Mouse (Mus musculus): ENCODE results near the gene Slc35c1. TPM values are rescaled to one million over a fixed set of nuclear protein-coding genes. Genes with fewer than 3 reads are reported as not detected.
A peak's percentile ranks its signal among the peaks of the same experiment; 100 is the strongest.
"Not testable (repeated sequence)": the region's sequence is repeated elsewhere in the genome, so short reads cannot be mapped to it uniquely, and the experiment has no call there.

Slc35c1 gene
- polyA plus RNA-seq, 1 experiment from 2014 or later: 6.7 TPM

DNA sequence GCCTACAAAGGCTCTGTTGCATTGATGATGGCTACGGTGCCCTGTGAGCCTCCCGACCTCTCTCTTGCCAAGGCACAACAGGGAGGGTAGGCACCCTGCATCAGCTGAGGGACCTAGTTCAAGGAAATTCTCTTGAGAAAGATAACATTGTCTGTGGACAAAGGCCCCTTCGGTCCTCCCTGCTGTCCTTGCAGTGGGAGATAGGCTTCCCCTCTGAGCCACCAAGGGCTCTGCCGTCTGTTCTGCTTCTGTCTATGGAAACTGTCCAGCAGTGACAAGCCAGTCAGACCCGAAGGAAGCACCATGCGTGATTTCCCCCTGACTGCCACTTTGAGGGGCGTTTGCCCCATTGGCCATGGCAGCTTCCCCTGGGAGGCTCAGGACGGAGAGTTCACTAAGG lies 27.5 kb upstream of the Slc35c1 start:
- Histone ChIP-seq H3K4me2 (no peak overlapping the region), H3K27ac (no peak overlapping the region), H3K4me1 (peaks cover 7% of the 10 kb centered on the region), H3K9me3 (replicated peaks) (no peaks in the 10 kb centered on the region), H3K36me3 (ENCODE audit: poor library complexity, severe bottlenecking) (no peaks in the 10 kb centered on the region), H3K9ac (no peak overlapping the region), H3K27me3 (peaks cover 33% of the 10 kb centered on the region), H3K4me3 (no peak overlapping the region)
- 86% methylated on average over 8 of the region's 8 CpGs for WGBS
- no peak for ATAC-seq

GRCm38 (mm10) chr2:92486911-92487310 lies 26.6 kb upstream of the Slc35c1 start:
- Histone ChIP-seq H3K27me3 (peaks cover 33% of the 10 kb centered on the region), H3K4me1 (peaks cover 7% of the 10 kb centered on the region), H3K9me3 (replicated peaks) (no peaks in the 10 kb centered on the region), H3K9ac (no peak overlapping the region), H3K27ac (no peak overlapping the region), H3K36me3 (ENCODE audit: poor library complexity, severe bottlenecking) (no peaks in the 10 kb centered on the region), H3K4me2 (no peak overlapping the region), H3K4me3 (no peak overlapping the region)
- 40% methylated on average over 2 of the region's 2 CpGs for WGBS
- ATAC-seq: no peak

DNA sequence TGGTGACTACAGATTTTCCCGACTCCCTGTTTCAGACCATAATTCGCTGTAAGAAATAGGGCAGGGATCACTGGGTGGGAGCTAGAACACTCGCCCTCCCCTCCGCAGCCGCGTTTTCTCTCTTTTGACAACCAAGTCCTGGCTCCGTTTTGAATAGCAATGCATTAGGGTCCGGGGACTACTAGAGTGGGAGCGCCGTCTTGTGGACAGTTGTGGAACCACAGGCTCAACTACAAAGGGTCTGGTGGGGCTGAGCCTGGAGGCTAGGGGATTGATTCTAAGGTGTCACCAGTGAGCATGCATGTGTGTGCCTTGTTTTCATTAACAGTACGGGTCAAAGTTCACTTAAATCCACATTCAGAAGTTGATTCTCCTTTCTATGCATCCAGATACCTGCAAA lies 26.1 kb upstream of the Slc35c1 start:
- under 1% methylated on average over 11 of the region's 11 CpGs for WGBS
- H3K4me3 ChIP-seq: no peak overlapping the region
- peak; percentile 57; the same call in 1 of the 2 replicates for ATAC-seq

DNA sequence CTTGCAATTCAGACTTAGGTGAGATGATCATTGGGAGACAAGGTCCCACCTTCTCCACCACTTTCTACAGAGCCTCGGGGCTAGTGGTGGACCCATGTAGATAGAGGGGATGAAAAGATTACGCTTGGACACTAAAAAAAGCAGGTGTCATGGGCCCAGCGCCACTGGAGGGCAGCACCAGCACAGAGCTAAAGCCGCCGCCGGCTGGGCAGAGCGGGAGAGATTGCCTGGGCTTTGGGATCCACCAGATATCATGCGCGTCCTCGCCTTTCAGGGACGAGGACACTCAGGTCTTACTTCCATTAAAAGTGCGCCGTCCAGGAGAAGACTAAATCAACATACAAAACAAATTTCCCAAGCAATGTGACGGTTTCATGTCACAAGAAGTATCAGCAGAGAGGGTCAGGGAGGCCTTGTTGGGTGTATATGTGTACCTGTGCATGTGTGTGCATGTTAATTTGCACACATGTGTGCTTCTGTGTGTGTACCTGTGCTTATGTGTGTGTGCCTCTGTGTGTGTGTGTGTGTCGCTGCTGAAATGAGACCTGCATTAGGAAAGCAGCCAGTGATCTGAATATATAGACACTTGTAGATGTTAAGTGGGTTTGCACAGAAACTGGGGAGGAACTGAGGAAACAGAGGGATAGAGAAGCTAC lies 25.4 kb upstream of the Slc35c1 start:
- Histone ChIP-seq H3K27me3 (peaks cover 33% of the 10 kb centered on the region), H3K9ac (no peak overlapping the region), H3K4me2 (peak overlapping the region; percentile 47), H3K4me3 (no peak overlapping the region), H3K27ac (no peak overlapping the region), H3K36me3 (ENCODE audit: poor library complexity, severe bottlenecking) (no peaks in the 10 kb centered on the region), H3K4me1 (peaks cover 7% of the 10 kb centered on the region), H3K9me3 (replicated peaks) (no peaks in the 10 kb centered on the region)
- WGBS: 5% methylated on average over 15 of the region's 15 CpGs
- peak; percentile 73 for ATAC-seq

More for the DNA sequence above, 26.1 kb upstream of the Slc35c1 start:
- no peak overlapping the region for H3K27ac ChIP-seq
- H3K4me1 ChIP-seq: peaks cover 7% of the 10 kb centered on the region
- H3K4me2 ChIP-seq: peak overlapping the region; percentile 47
- peaks cover 33% of the 10 kb centered on the region for H3K27me3 ChIP-seq
- no peaks in the 10 kb centered on the region for H3K9me3 ChIP-seq (replicated peaks)
- H3K9ac ChIP-seq: no peak overlapping the region
- H3K36me3 ChIP-seq (ENCODE audit: poor library complexity, severe bottlenecking): no peaks in the 10 kb centered on the region

DNA sequence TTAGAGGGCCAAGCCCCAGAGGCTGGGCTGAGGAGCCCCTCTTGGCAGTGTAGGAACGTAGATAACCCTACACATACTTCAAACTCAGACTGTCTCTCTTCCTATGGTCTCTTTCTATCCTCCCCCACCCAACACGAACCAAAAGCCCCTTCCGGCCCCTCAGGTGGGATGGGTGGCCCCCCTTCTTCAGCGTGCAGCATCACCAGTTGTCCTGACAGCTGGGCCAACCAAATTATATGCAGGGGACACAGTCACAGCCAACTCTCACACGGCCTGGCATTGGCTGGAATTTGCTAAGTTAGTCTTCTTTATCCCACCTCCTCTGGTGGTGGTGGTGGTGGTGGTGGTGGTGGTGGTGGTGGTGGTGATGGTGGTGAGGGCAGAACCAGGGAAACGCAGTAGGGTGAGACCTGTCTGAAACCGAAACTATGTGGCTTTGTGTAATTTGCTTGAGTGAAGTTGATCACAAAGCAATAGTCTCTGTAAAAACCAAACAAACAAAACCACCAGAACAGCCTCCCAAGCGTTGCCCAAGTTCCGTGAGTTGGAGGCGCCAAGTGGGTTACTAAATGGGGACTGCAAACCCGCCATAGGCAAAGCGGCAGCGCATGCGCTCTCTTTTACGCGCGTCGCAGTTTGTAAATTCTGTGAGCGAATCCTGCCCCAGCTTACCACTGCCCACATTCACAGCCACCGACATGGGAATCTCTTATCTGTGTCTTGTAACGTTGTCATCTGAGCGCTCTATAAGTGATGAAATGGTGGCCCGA lies 24.1 kb upstream of the Slc35c1 start:
- no peak overlapping the region for H3K9ac ChIP-seq
- peak overlapping the region; percentile 45 for H3K4me2 ChIP-seq
- WGBS: 45% methylated on average over 23 of the region's 23 CpGs
- H3K4me3 ChIP-seq: 0 out of 2 replicates have a peak overlapping the region, but pooled peaks have one; percentile 10
- ATAC-seq: peak; percentile 34; the same call in 1 of the 2 replicates
- H3K4me1 ChIP-seq: peaks cover 7% of the 10 kb centered on the region
- H3K36me3 ChIP-seq (ENCODE audit: poor library complexity, severe bottlenecking): no peaks in the 10 kb centered on the region
- H3K27ac ChIP-seq: no peak overlapping the region
- no peaks in the 10 kb centered on the region for H3K9me3 ChIP-seq (replicated peaks)
- peaks cover 33% of the 10 kb centered on the region for H3K27me3 ChIP-seq

DNA sequence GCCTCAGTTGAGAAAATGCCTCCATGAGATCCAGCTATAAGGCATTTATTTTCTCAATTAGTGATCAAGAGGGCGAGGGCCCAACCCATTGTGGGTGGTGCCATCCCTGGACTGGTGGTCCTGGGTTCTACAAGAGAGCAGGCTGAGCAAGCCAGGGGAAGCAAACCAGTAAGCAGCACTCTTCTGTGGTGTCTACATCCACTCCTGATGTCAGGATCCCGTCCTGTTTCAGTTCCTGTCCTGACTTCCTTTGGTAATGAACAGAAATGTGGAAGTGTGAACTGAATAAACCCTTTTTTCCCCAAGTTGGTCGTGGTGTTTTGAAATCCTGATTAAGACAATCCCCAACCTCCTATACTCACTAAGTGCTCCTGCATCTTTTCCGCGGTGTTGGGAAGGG lies 23.2 kb upstream of the Slc35c1 start:
- no peak overlapping the region for H3K4me2 ChIP-seq
- no peak for ATAC-seq
- no peak overlapping the region for H3K4me3 ChIP-seq
- peaks cover 7% of the 10 kb centered on the region for H3K4me1 ChIP-seq
- H3K36me3 ChIP-seq (ENCODE audit: poor library complexity, severe bottlenecking): no peaks in the 10 kb centered on the region
- no peak overlapping the region for H3K27ac ChIP-seq
- H3K27me3 ChIP-seq: peaks cover 33% of the 10 kb centered on the region
- no peak overlapping the region for H3K9ac ChIP-seq
- WGBS: 48% methylated on average over 5 of the region's 5 CpGs
- no peaks in the 10 kb centered on the region for H3K9me3 ChIP-seq (replicated peaks)

DNA sequence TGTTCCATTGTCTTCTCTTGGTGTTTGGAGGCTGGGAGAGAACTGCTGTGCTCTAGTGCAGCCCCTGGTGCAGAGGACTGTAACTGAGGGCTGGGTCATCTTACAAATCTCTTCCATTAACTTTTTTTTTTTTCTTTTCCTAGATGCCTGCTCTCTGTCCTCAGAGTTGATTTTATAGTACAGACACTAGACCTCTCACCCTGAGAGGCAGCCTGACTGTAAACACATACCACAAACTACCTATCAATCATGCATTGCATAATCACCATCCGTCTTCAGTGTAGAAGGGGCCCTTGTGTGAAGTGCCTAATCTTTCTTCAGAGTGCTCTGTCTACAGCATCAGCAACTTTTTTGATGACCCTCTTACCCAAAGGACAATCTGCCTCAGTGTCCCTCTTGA lies 22.2 kb upstream of the Slc35c1 start:
- no peaks in the 10 kb centered on the region for H3K36me3 ChIP-seq (ENCODE audit: poor library complexity, severe bottlenecking)
- H3K9ac ChIP-seq: no peak overlapping the region
- no peak overlapping the region for H3K27ac ChIP-seq
- ATAC-seq: no peak
- H3K9me3 ChIP-seq (replicated peaks): no peaks in the 10 kb centered on the region
- 59% methylated on average over 1 of the region's 1 CpGs for WGBS
- no peak overlapping the region for H3K4me3 ChIP-seq
- peaks cover 7% of the 10 kb centered on the region for H3K4me1 ChIP-seq
- H3K4me2 ChIP-seq: no peak overlapping the region
- H3K27me3 ChIP-seq: peaks cover 33% of the 10 kb centered on the region

DNA sequence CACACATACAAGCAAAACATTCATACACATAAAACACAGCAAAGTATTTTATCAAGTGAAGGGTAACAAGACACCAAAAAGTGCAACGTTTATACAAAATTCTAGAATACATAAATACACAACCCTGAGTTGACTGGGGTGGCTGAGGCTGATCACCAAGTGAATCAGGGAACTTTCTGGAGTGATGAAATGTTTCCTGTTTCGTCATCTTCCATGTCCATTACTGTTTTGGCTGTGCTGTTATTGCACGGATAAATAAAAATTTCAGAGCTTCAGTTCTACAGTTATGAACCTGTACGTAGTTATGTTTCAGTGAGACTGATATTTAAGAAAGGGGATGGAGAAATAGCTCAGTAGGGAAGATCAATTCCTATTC lies 18.0 kb upstream of the Slc35c1 start:
- 94% methylated on average over 4 of the region's 4 CpGs for WGBS
- no peak for ATAC-seq
- Histone ChIP-seq H3K4me1 (no peaks in the 10 kb centered on the region), H3K27me3 (peaks cover 6% of the 10 kb centered on the region; the same call in 1 of the 2 replicates), H3K9me3 (replicated peaks) (no peaks in the 10 kb centered on the region), H3K4me3 (no peak overlapping the region), H3K9ac (no peak overlapping the region), H3K36me3 (ENCODE audit: poor library complexity, severe bottlenecking) (no peaks in the 10 kb centered on the region), H3K27ac (no peak overlapping the region), H3K4me2 (no peak overlapping the region)

GRCm38 (mm10) chr2:92477672-92478312 lies 17.5 kb upstream of the Slc35c1 start:
- H3K4me2 ChIP-seq: no peak overlapping the region
- 0 out of 2 replicates have a peak, but pooled peaks cover under 1% of the 10 kb centered on the region for H3K27me3 ChIP-seq
- H3K9me3 ChIP-seq (replicated peaks): no peaks in the 10 kb centered on the region
- H3K27ac ChIP-seq: no peak overlapping the region
- H3K4me3 ChIP-seq: no peak overlapping the region
- H3K36me3 ChIP-seq (ENCODE audit: poor library complexity, severe bottlenecking): no peaks in the 10 kb centered on the region
- H3K9ac ChIP-seq: no peak overlapping the region
- no peak for ATAC-seq
- 72% methylated on average over 12 of the region's 12 CpGs for WGBS
- no peaks in the 10 kb centered on the region for H3K4me1 ChIP-seq

DNA sequence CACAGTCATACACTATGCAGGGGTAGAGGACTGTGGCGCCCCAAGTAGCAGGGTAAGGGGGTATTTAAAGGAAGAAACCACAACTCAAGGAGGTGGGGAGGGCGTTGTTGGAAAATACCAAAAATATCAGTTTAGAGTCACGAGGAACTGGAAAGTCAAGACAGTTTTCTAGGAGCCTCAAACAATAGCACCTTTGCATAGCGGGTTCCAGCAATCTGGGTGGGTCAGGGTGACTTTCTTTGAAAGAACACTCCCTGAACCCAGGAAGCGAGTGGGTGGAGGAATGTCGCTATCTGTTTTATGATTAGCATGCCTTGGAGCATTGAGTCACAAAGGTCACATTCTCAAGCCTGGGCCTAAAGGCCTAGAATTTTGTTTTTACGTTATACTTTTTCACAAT lies 16.2 kb upstream of the Slc35c1 start:
- 89% methylated on average over 7 of the region's 7 CpGs for WGBS
- not testable (repeated sequence) for H3K4me3 ChIP-seq; H3K9me3 ChIP-seq (replicated peaks); H3K36me3 ChIP-seq (ENCODE audit: poor library complexity, severe bottlenecking); H3K4me1 ChIP-seq; H3K27ac ChIP-seq; H3K9ac ChIP-seq; H3K4me2 ChIP-seq; ATAC-seq; H3K27me3 ChIP-seq

- no peaks in the 10 kb centered on the region for H3K27me3 ChIP-seq
- no peak overlapping the region for H3K9ac ChIP-seq
- no peaks in the 10 kb centered on the region for H3K4me1 ChIP-seq
- 69% methylated on average over 2 of the region's 2 CpGs for WGBS
- no peak overlapping the region for H3K4me2 ChIP-seq
- H3K27ac ChIP-seq: no peak overlapping the region
- no peak overlapping the region for H3K4me3 ChIP-seq
- no peaks in the 10 kb centered on the region for H3K36me3 ChIP-seq (ENCODE audit: poor library complexity, severe bottlenecking)
- H3K9me3 ChIP-seq (replicated peaks): no peaks in the 10 kb centered on the region
- no peak for ATAC-seq
Observed at GRCm38 (mm10) chr2:92475711-92476110, 15.4 kb upstream of the Slc35c1 start.

DNA sequence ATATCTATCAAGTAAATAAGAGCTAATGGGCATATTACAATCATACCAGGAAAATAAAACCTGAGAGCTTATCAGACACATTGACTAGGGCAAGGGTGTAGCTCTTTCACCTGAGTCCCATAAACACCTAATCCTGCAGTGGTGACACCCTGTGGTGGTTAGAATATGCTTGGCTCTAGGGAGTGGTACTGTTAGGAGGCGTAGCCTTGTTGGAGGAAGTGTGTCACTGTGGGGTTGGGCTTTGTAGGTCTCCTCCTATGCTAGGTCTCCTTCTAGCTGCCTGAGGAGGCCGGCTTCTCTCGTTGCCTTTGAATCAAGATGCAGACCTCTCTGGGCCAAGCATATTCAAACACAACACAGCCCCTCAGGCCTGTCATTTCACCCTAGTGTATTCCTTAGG lies 14.6 kb upstream of the Slc35c1 start:
- Histone ChIP-seq H3K27me3 (no peaks in the 10 kb centered on the region), H3K9me3 (replicated peaks) (no peaks in the 10 kb centered on the region), H3K4me3 (no peak overlapping the region), H3K4me2 (no peak overlapping the region), H3K36me3 (ENCODE audit: poor library complexity, severe bottlenecking) (no peaks in the 10 kb centered on the region), H3K27ac (no peak overlapping the region), H3K9ac (no peak overlapping the region), H3K4me1 (no peaks in the 10 kb centered on the region)
- ATAC-seq: no peak
- WGBS: 89% methylated on average over 3 of the region's 3 CpGs

All from forebrain, embryonic 13.5 days (tissue).